Mouse (Mus musculus) MEL (cell line): ENCODE measurements around the gene Ccdc115. TPM values are rescaled to one million over a fixed set of nuclear protein-coding genes. Genes with fewer than 3 reads are reported as not detected.

ENCODE experiments used
- DNase-seq: peaks from one replicate; pipeline ENCODE4 v3.0.0; 2011; ENCODE audit warnings: low read depth, low spot score
- H3K27ac ChIP-seq: 2 replicates; pipeline ENCODE4 v1.5.1; 2012; ENCODE audit warnings: low read depth, mild to moderate bottlenecking, control low read depth, low read length, moderate library complexity; ENCODE audit not compliant: control insufficient read depth
- H3K27me3 ChIP-seq, 2 experiments: fragments of 150-350 bp in 1 of 2; sonication (generic) in 1 of 2; 2 replicates each; pipeline ENCODE4 v1.6.1; 2012; ENCODE audit warnings: low read length in 2 of 2, mild to moderate bottlenecking in 2 of 2, improper control_type of control experiment in 1 of 2, moderate library complexity in 1 of 2; ENCODE audit not compliant: insufficient read depth in 2 of 2, control insufficient read depth in 1 of 2
- H3K36me3 ChIP-seq, 2 experiments: 2 replicates each; pipeline ENCODE4 v1.6.1; 2012 to 2014; ENCODE audit warnings: low read length in 2 of 2, improper control_type of control experiment in 1 of 2, inconsistent platforms in 1 of 2, mild to moderate bottlenecking in 1 of 2; ENCODE audit not compliant: insufficient read depth in 2 of 2, control insufficient read depth in 1 of 2
- H3K4me1 ChIP-seq, 2 experiments: fragments of 150-350 bp in 1 of 2; sonication (generic) in 1 of 2; 2 replicates each; pipeline ENCODE4 v1.6.1; 2012; ENCODE audit warnings: low read length in 2 of 2, improper control_type of control experiment in 1 of 2, mild to moderate bottlenecking in 1 of 2; ENCODE audit not compliant: insufficient read depth in 2 of 2, control insufficient read depth in 1 of 2
- H3K4me3 ChIP-seq, 2 experiments: fragments of 150-350 bp in 1 of 2; sonication (generic) in 1 of 2; 2 replicates each; pipeline ENCODE4 v1.5.1; 2012; ENCODE audit warnings: low read depth in 2 of 2, low read length in 2 of 2, mild to moderate bottlenecking in 2 of 2, moderate library complexity in 2 of 2, control low read depth in 1 of 2, improper control_type of control experiment in 1 of 2; ENCODE audit not compliant: control insufficient read depth in 1 of 2, insufficient read depth in 1 of 2
- H3K79me2 ChIP-seq: 2 replicates; pipeline ENCODE4 v1.6.1; 2012; ENCODE audit warnings: mild to moderate bottlenecking, low read length, moderate library complexity; ENCODE audit not compliant: control insufficient read depth, poor library complexity, insufficient read depth
- H3K9ac ChIP-seq: 2 replicates; pipeline ENCODE4 v1.6.1; 2012; ENCODE audit warnings: low read depth, mild to moderate bottlenecking, control low read depth, low read length, moderate library complexity; ENCODE audit not compliant: control insufficient read depth, poor library complexity, severe bottlenecking
- H3K9me3 ChIP-seq: fragments of 150-350 bp; sonication (generic); replicated peaks from 2 replicates; pipeline ENCODE4 v1.6.1; 2012; ENCODE audit warnings: mild to moderate bottlenecking, low read length, improper control_type of control experiment, moderate library complexity; ENCODE audit not compliant: insufficient read depth
- BHLHE40 ChIP-seq: IDR thresholded peaks from 2 replicates; pipeline ENCODE4 v1.6.1; 2012; ENCODE audit warnings: low read depth, mild to moderate bottlenecking, inconsistent platforms, low read length, improper control_type of control experiment, borderline replicate concordance
- CHD1 ChIP-seq: IDR thresholded peaks from 2 replicates; pipeline ENCODE4 v1.6.1; 2012; ENCODE audit warnings: low read depth, mild to moderate bottlenecking, inconsistent platforms, low read length, improper control_type of control experiment
- CTCF ChIP-seq, 3 experiments: IDR thresholded peaks in 2 of 3; conservative IDR thresholded peaks in 1 of 3; 2 replicates each; pipeline ENCODE4 v1.5.1; 2011 to 2012; ENCODE audit warnings: low read length in 3 of 3, low read depth in 2 of 3, mild to moderate bottlenecking in 2 of 3, improper control_type of control experiment in 1 of 3, inconsistent platforms in 1 of 3, mixed read lengths in 1 of 3, moderate library complexity in 1 of 3; ENCODE audit not compliant: control insufficient read depth in 1 of 3, insufficient read depth in 1 of 3, poor library complexity in 1 of 3, severe bottlenecking in 1 of 3
- E2F4 ChIP-seq: IDR thresholded peaks from 2 replicates; pipeline ENCODE4 v1.6.1; 2011; ENCODE audit warnings: low read depth, low read length, improper control_type of control experiment, borderline replicate concordance
- ELF1 ChIP-seq: IDR thresholded peaks from 2 replicates; pipeline ENCODE4 v1.6.1; 2014; ENCODE audit warnings: low read depth, mild to moderate bottlenecking, inconsistent platforms, low read length, improper control_type of control experiment, moderate library complexity
- ETS1 ChIP-seq: IDR thresholded peaks from 2 replicates; pipeline ENCODE4 v1.6.1; 2012; ENCODE audit warnings: low read depth, mild to moderate bottlenecking, inconsistent platforms, low read length, improper control_type of control experiment, moderate library complexity
- GABPA ChIP-seq: IDR thresholded peaks from 2 replicates; pipeline ENCODE4 v1.6.1; 2012; ENCODE audit warnings: low read depth, mild to moderate bottlenecking, inconsistent platforms, low read length, improper control_type of control experiment, moderate library complexity
- GATA1 ChIP-seq: IDR thresholded peaks from 2 replicates; pipeline ENCODE4 v1.6.1; 2011; ENCODE audit warnings: low read depth, low read length, improper control_type of control experiment
- JUND ChIP-seq: IDR thresholded peaks from 2 replicates; pipeline ENCODE4 v1.6.1; 2011; ENCODE audit warnings: low read depth, mild to moderate bottlenecking, improper control_type of control experiment, low read length
- KAT2A ChIP-seq: conservative IDR thresholded peaks from 2 replicates; pipeline ENCODE4 v1.6.1; 2012; ENCODE audit warnings: low read depth, low read length, improper control_type of control experiment, inconsistent platforms
- MAX ChIP-seq: IDR thresholded peaks from 2 replicates; pipeline ENCODE4 v1.6.1; 2011; ENCODE audit warnings: low read length, improper control_type of control experiment
- MAZ ChIP-seq: IDR thresholded peaks from 2 replicates; pipeline ENCODE4 v1.6.1; 2012; ENCODE audit warnings: low read depth, mild to moderate bottlenecking, inconsistent platforms, low read length, improper control_type of control experiment
- MEF2A ChIP-seq: IDR thresholded peaks from 2 replicates; pipeline ENCODE4 v1.6.1; 2014; ENCODE audit warnings: low read depth, mild to moderate bottlenecking, inconsistent platforms, low read length, improper control_type of control experiment; ENCODE audit not compliant: poor library complexity, insufficient replicate concordance, severe bottlenecking; ENCODE audit errors: extremely low read depth
- MYC ChIP-seq: IDR thresholded peaks from 2 replicates; pipeline ENCODE4 v1.6.1; 2011; ENCODE audit warnings: low read depth, mild to moderate bottlenecking, low read length, improper control_type of control experiment, moderate library complexity
- NELFE ChIP-seq: IDR thresholded peaks from 2 replicates; pipeline ENCODE4 v1.6.1; 2011; ENCODE audit warnings: low read depth, low read length, improper control_type of control experiment
- NRF1 ChIP-seq: IDR thresholded peaks from 2 replicates; pipeline ENCODE4 v1.6.1; 2014; ENCODE audit warnings: low read depth, mild to moderate bottlenecking, inconsistent platforms, low read length, improper control_type of control experiment, moderate library complexity; ENCODE audit not compliant: poor library complexity, insufficient read depth, severe bottlenecking
- POLR2A ChIP-seq, 2 experiments: IDR thresholded peaks; 2 replicates each; pipeline ENCODE4 v1.6.1; 2011 to 2012; ENCODE audit warnings: low read length in 2 of 2, mild to moderate bottlenecking in 2 of 2, control low read depth in 1 of 2, improper control_type of control experiment in 1 of 2, low read depth in 1 of 2, moderate library complexity in 1 of 2; ENCODE audit not compliant: control insufficient read depth in 1 of 2, insufficient read depth in 1 of 2, poor library complexity in 1 of 2
- POLR2AphosphoS5 ChIP-seq: IDR thresholded peaks from 2 replicates; pipeline ENCODE4 v1.6.1; 2012; ENCODE audit warnings: low read depth, borderline replicate concordance, mild to moderate bottlenecking, inconsistent platforms, low read length, moderate library complexity, mixed read lengths
- RAD21 ChIP-seq: IDR thresholded peaks from 2 replicates; pipeline ENCODE4 v1.6.1; 2011; ENCODE audit warnings: mild to moderate bottlenecking, low read depth, low read length, improper control_type of control experiment
- RCOR1 ChIP-seq: IDR thresholded peaks from 2 replicates; pipeline ENCODE4 v1.6.1; 2012; ENCODE audit warnings: low read depth, mild to moderate bottlenecking, inconsistent platforms, low read length, improper control_type of control experiment
- SIN3A ChIP-seq: IDR thresholded peaks from 2 replicates; pipeline ENCODE4 v1.6.1; 2012; ENCODE audit warnings: low read length, improper control_type of control experiment, inconsistent platforms
- SMC3 ChIP-seq: IDR thresholded peaks from 2 replicates; pipeline ENCODE4 v1.6.1; 2011; ENCODE audit warnings: low read depth, low read length, improper control_type of control experiment
- TAL1 ChIP-seq: IDR thresholded peaks from 2 replicates; pipeline ENCODE4 v1.6.1; 2012; ENCODE audit warnings: mild to moderate bottlenecking, inconsistent platforms, low read length, moderate library complexity, mixed read lengths
- TBP ChIP-seq: IDR thresholded peaks from 2 replicates; pipeline ENCODE4 v1.8.0; 2011; ENCODE audit warnings: low read depth, low read length, improper control_type of control experiment
- TCF12 ChIP-seq: IDR thresholded peaks from 2 replicates; pipeline ENCODE4 v1.6.1; 2014; ENCODE audit warnings: low read depth, mild to moderate bottlenecking, inconsistent platforms, low read length, improper control_type of control experiment, moderate library complexity
- USF1 ChIP-seq: IDR thresholded peaks from 2 replicates; pipeline ENCODE4 v1.6.1; 2014; ENCODE audit warnings: low read depth, mild to moderate bottlenecking, inconsistent platforms, low read length, improper control_type of control experiment, moderate library complexity
- ZC3H11A ChIP-seq: IDR thresholded peaks from 2 replicates; pipeline ENCODE4 v1.6.1; 2012; ENCODE audit warnings: low read depth, mild to moderate bottlenecking, inconsistent platforms, low read length, improper control_type of control experiment
- ZKSCAN1 ChIP-seq: IDR thresholded peaks from 2 replicates; pipeline ENCODE4 v1.6.1; 2012; ENCODE audit warnings: low read depth, mild to moderate bottlenecking, inconsistent platforms, low read length, improper control_type of control experiment, moderate library complexity
- ZMIZ1 ChIP-seq: IDR thresholded peaks from 2 replicates; pipeline ENCODE4 v1.6.1; 2012; ENCODE audit warnings: low read depth, mild to moderate bottlenecking, inconsistent platforms, low read length, improper control_type of control experiment, moderate library complexity
- ZNF384 ChIP-seq: IDR thresholded peaks from 2 replicates; pipeline ENCODE4 v1.6.1; 2012; ENCODE audit warnings: low read depth, mild to moderate bottlenecking, inconsistent platforms, low read length, improper control_type of control experiment
- polyA plus RNA-seq, 2 experiments: library from polyadenylated mRNA; stranded (reverse) in 1 of 2; unstranded in 1 of 2; fragments of >175 nt in 1 of 2; fragments of >200 nt in 1 of 2; gene quantifications; 2 replicates each; pipeline versions ENCODE4 v1.2.1 to v1.2.4; 2012; ENCODE audit warnings: low replicate concordance in 2 of 2, low read depth in 1 of 2; ENCODE audit not compliant: insufficient read length in 2 of 2, insufficient read depth in 1 of 2, missing spikeins in 1 of 2
- total RNA-seq: library from RNA; depleted of rRNA; stranded (reverse); fragments of 300-350 nt; gene quantifications from 2 replicates; pipeline ENCODE4 v1.2.3, GENCODE M21; 2012

Ccdc115 gene
- total and polyA plus RNA-seq, 3 experiments, result 63.4 to 78.7 TPM; not detected in 1

- TF ChIP-seq CTCF (IDR thresholded peaks at IDR 0.05 in 2 of 3, conservative IDR thresholded peaks at IDR 0.05 in 1 of 3; ENCODE audit: control insufficient read depth in 1 of 3, insufficient read depth in 1 of 3, low read depth in 2 of 3, low read length in 3 of 3, poor library complexity in 1 of 3, severe bottlenecking in 1 of 3) (peak; percentile 11 to 42 (median 14); a peak in 2 of 6 replicates), SMC3 (peak; percentile 38), TAL1 (no peak), E2F4 (no peak), KAT2A (no peak), BHLHE40 (no peak), RAD21 (peak; percentile 38), JUND (no peak), NRF1 (no peak), TBP (no peak), SIN3A (no peak), ETS1 (no peak), ZNF384 (no peak), MEF2A (no peak), ZKSCAN1 (no peak), GABPA (no peak), POLR2AphosphoS5 (no peak), MAZ (no peak), NELFE (no peak), TCF12 (no peak), ZMIZ1 (no peak), MYC (no peak), CHD1 (no peak), MAX (no peak), RCOR1 (no peak), ELF1 (no peak), POLR2A (IDR thresholded peaks at IDR 0.05; ENCODE audit: control insufficient read depth in 1 of 2, insufficient read depth in 1 of 2, low read depth in 1 of 2, low read length in 2 of 2, poor library complexity in 1 of 2) (no peak), ZC3H11A (0 out of 2 replicates have a peak, but pooled peaks have one; percentile 25), USF1 (no peak), GATA1 (no peak)
- Histone ChIP-seq H3K4me1 (peaks cover 6 to 7% of the 10 kb centered on the region in 2 experiments; a peak in 3 of 4 replicates), H3K9me3 (no peaks in the 10 kb centered on the region), H3K27ac (no peak overlapping the region), H3K79me2 (no peaks in the 10 kb centered on the region), H3K9ac (no peak overlapping the region), H3K27me3 (no peaks in the 10 kb centered on the region), H3K4me3 (no peak overlapping the region), H3K36me3 (peaks cover 0 to 17% of the 10 kb centered on the region in 2 experiments; a peak in 2 of 4 replicates)
- DNase-seq, result no peak
These were observed 47.9 kb upstream of the Ccdc115 start for GRCm38 (mm10) chr1:34487383-34487782.
